Mouse (Mus musculus) spleen, postnatal 10 days (tissue): Measurements from ENCODE around the gene Tmem201.
"Not testable (repeated sequence)": the region's sequence is repeated elsewhere in the genome, so short reads cannot be mapped to it uniquely, and the experiment has no call there.

Experiments used
- DNase-seq, 2 experiments: peaks; one replicate each; pipeline ENCODE4 v3.0.0; 2021 to 2022; ENCODE audit warnings: low spot score in 2 of 2

Gene Tmem201

DNA sequence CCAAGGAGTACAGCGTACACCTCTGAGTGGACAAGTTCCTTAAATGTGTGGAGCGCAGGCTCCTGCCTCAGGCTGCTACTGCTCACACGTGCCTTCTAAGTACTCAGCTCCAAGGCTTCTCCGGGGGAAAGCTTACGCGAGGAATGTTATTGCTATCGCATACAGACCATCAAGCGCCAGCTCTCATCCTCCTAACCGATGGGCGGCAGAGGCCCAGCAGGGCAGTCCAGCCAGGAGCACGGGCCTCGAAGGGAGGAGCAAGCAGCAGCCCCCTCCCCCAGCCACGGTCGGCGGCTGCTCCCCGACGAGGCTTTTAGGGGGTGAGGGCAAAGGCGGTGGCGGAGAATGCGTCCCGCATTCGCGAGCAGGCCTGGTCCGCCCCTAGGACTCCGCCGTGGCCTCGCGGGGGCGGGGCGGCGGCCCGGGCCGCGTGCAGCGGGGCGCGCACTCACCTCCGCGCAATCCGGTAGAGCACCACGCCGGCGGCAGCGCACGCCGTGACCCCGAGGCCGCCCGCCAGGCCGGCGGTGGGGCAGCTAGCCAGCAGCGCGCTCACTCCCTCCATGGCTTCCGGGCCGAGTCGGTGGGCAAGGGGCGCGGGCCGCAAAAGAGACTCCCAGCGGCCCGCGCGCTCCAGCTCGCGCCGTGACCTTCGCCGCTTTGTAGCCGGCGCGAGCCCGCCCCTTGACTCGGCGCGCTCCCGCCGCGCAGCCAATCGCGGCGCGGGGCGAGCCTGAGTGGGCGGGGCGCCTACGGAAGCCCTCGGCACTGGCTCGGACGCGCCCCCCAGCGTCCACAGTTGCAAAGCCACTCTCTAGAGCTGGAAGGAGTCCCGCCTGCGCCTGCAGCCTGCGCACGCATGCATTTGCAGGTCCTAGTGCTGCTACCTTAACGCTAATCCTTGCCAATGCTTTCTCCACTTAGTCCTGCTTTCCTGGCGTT lies at the start of gene Tmem201:
Tmem201 (minus strand) TSS at position 662 of the 942 bp plus-strand sequence.
- DNase-seq = peak; percentile 90 to 97

DNA sequence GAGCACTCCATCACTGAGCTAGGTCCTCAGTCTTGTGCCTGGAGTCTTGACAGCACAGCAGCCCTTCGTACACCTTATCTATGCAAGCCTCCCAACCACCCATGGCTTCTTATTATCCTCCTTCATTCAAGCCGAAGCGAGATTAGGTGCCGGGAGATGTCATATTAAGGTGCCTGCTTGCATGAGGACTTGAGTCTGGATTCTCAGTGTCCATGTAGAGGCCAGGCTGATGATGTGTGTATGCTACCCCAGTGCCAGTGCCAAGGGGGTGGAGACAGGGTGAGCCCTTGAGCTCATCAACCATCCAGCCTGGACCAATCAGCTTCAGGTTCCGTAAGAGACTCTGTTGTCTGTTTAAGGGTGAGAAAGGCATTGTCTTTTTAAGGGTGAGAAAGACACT lies 47.1 kb upstream of the Tmem201 start:
- DNase-seq = no peak

DNA sequence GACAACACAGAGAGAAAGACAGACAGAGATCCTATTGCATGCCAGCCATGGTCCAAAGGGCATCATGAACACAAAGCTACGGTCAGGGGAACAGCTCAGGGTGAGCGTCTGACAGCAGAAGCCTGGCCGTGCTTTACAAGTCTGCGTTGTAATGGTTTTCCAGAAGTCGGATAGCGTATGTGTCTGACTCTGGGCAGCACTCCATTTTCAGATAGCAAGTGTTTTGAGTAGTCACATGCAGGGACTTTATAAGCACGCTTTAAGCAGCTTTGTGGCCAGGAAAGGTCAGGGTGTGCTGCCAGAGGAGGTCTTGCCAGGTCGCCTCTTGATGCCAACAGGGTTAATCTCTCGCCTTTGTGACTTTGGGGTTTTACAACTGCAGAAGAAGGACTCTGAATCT lies 46.5 kb upstream of the Tmem201 start:
- no peak for DNase-seq

DNA sequence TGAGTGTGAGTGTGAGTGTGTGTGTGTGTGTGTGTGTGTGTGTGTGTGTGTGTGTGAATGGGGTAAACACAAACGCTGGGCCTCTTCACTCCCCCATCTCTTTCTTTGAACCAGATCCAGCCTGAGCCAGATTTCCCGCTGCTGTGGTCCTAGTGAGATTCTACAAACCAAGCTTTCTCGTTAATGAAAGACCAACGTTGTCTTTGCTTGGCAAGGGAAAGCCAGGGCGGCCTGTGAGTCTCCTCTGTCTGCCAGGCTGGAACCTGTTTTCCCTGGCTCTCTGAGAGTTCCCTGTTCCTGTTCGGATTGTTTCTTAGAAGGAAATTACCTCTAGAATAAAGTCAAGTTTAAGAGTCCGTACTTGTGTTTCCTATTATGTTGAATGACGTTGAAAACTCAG lies 45.1 kb upstream of the Tmem201 start:
- DNase-seq = no peak

DNA sequence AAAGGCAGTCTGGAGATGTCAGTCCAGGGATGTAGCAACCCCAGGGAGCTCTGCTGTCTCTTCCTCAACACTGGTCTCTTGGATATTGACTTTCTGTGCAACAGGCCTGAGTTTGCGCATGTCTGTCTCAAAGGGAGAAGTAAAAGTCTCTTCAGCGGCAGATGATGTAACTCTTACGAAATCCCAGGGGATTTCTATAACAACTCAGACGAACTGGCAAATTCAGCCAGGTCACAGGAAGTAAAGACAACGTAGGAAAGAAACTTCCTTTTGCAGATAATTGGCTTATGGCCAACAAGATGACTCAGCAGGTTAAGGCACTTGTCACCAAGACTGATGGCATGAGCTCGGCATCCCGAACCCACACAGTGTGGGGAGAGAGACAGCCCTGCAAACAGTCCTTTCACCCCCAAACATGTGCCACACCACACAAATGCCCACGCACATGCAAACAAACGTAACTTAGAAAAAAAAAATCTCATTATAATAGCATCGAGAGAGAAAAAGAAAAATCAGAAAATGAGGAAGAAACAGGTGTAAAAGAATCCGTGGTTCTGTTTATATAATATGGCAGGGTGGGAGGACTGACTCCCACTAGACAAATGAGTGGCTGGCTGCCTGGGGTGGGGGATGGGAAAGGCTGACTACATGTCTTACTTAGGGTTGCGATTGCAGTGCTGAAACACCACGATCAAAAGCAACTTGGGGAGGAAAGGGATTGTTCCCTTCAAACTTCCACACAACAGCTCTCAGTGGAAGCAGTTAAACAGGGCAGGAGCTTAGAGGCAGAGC lies 42.9 kb upstream of the Tmem201 start:
- peak; percentile 25 to 35 for DNase-seq

DNA sequence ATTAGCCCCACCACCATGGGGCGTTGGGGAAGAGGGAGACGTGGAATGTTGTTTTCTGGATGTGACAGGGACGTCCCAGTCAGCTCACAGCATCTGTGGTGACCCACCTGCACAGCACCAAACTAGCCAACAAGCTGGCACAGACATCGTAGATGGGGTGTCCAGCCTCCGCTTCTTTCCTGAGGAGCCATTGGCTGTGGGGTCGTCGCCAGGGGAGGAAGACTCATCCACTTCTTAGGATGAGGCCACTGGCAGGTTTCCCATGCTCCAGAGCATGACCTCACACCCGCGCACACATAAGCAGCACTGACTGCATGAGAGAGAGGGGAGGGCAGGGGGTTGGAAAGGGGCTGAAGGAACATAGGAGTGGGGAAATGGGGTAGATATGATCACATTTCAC lies 42.1 kb upstream of the Tmem201 start:
- no peak for DNase-seq

DNA sequence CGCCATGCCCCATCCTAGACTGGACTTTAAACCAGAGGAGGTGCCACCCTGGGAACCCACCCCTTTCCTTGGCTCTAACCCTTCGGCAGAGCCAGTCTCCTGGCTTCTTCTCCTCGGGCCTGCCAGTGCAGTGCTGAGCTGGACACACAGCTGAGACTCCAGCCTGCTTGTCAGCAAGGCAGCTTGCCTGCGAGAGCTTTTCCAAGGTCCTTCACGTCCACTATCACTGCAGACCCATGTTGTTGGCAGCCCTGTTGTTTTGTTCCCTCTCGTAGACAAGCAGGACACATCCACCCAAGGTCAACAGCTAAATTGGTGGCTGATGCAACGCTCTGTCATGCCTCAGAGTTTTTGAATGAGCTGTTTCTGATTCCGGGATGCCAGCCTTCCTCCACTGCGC lies 39.3 kb upstream of the Tmem201 start:
- DNase-seq = no peak

DNA sequence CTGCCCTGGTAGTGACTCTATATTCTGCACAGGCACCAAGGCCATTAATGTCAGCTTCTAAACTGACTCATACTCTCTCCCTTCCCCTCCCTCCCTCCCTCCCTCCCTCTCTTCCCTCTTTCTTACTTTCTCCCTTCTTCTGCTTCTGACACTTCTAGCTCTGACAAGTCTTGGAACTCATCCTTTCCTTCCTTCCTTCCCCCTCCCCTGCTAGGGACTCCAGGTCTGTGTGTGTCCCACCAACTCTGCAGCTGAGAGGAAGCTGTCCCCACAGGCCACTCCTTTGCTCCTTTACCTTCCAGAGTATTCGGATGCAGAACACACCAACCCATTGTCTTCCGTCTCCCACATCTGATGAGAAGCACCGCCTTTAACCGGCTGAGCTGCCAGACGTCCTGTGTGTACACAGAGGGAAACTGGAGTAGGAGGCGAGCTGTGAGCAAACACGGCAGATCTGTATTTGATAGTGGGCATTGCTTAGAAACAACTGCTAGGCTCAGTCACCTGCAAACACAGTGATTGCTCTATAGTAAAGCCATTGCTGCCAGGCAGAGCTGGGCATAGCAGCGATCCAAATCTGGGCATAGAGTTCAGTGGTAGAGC lies 38.0 kb upstream of the Tmem201 start:
- no peak for DNase-seq

DNA sequence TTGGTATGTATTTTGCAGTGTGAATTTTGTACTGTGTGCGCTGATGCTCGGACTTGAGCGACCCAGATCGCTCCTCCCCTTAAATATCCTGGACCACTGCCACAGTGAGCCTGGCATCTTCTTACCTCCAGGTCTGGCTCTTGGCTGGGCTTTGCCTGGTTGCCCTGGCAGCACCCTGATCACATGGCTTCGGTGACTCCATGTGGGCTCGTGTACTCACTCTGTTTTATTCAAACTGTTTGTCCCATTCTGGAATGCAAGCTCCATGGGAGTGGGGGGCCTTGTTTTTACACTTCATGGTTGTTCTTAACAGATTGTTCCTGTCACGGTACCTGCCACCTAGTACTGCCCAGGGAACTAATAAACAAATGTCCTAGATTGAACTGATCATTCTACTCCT lies 37.5 kb upstream of the Tmem201 start:
- no peak for DNase-seq

DNA sequence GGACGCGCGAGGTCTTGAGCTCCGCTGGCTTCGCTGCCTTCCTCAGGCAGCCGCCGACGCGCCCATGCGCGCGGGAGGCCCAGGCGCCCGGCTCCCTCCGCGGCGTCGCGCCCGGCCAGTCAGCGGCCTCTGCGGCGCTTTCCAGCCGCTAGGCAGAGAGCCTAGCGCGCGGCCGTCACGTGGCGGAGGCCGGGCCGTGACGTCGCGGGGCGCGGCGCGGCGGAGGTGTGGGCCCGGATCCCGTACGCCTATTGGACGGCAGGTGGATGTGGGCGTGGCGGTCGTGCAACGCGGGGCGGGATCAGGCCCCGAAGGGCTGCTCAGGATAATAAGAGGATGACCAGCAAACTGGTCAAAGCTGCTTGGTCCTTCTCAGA lies 36.2 kb upstream of the Tmem201 start, which contains the start of gene Slc25a33:
Slc25a33 (minus strand) TSS at position 184 of the 377 bp plus-strand sequence.
- DNase-seq = peak; percentile 78 to 92

DNA sequence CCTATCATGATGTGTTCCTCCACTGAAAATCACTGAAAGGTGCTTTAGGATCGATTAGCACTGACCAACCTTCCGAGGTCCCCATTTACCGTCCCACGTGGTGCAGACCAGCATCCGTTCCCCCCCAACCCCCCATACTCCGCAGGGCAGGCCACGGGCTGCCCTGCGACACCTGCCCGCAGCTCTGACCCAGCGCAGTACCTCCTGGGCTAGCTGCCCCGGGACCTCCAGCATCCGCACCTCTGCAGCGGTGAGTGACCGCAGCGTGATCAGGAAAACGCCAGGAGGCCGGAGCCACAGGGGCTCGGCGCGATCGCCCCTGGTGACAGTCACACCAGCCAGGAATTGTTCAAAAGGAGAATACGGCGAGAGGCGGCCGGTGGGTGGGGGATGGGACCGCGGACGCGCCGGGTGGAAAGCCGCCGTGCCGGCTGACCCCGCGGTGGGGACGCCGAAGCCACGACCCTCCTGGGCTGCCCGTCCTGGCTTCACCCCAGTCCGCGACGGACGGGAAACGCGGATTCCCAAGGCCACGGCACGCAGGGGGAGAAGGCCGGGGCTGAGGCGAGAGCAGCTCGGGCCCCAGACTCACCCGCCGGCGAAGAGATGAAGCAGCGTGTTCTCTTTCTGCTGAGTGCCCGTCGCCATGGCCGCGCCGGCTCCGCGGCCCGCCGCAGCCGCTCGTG lies 35.7 kb upstream of the Tmem201 start:
- no peak for DNase-seq

DNA sequence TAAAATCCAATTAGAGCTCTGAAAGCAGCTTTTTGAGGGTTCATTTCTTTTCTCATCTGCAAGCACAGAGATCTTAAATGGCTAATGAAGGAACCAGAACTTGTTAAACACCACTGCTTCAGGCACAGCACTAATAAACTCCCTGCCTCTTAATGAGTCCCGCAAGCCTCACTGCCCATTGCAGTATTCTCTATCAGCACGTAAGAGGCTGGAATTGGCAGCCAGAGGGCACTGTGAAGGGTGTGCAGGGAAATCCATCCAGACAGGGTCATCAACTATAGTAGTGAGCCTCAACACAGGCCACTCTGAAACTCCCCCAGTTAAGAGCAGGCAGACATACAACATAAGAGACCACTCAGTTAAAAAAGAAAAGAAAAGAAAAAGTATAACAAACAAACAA lies 34.5 kb upstream of the Tmem201 start:
- DNase-seq = no peak

DNA sequence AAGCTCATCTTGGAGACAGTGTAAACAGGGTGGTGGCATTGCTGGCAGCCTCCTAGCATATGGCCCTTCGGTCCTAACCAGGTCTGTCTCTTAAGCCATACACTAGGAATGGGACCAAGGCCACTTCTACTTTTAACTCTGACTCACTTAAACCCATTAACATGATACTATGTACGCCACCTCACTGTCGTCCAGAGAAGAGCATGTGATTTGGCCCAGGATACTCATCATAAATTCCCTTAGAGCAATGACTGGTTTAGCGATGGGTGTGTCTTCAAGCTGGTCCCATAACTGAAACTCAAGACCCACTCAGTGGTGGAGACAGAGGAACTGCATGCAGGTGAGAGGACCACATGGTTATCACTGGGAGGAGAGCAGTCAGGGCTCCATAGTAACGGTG lies 27.4 kb upstream of the Tmem201 start:
- DNase-seq = no peak

DNA sequence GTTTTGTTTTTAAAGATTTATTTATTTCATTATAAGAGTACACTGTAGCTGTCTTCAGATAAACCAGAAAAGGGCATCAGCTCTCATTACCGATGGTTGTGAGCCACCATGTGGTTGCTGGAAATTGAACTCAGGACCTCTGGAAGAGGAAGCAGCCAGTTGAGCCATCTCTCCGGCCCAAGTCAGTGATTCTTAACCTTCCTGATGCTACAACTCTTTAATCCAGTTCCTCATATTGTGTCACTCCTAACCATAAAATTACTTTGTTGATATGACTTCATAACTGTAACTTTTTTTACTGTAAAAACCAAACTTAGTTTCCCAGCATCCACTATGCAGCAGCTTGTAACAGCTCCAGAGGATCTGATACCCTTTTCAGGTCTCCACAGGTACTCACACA lies 25.5 kb upstream of the Tmem201 start:
- no peak for DNase-seq

DNA sequence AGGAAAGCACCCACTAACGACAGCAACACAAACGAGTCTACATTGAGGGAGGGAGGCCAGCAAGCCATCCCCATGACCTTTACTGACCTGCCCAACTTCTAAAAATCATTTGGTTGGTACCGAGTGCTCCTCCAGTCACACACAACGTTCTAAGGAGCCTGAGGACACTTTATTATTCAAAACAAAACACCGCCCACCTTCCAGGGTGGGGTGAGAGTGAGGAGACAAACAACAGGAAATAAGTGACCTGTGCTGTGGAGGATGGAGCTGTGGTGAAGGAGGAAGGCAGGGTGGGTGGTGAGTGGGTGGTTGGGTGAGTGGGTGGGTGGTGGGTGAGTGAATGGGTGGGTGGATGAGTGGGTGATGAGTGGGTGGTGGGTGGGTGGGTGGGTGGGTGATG lies 21.7 kb upstream of the Tmem201 start:
- no peak for DNase-seq

DNA sequence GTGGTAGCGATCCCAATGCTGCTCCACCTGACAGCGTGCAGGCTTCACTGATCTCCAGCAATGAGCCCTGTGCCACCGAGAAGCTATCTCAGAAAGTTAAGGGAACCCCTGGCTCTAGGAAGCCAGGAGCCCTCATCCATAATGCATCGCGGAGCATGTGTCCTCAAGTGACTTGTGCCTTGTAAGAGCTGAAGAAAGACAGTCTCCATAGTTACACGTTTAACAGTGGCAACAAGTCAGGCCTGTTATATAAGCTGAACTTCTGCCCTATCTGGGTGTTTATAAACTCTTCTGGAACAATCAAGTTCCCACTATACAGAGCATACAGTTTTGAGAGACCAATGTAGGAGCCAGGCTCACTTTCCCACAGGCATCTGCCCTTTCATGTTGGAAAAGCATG lies 20.6 kb upstream of the Tmem201 start:
- DNase-seq = no peak

DNA sequence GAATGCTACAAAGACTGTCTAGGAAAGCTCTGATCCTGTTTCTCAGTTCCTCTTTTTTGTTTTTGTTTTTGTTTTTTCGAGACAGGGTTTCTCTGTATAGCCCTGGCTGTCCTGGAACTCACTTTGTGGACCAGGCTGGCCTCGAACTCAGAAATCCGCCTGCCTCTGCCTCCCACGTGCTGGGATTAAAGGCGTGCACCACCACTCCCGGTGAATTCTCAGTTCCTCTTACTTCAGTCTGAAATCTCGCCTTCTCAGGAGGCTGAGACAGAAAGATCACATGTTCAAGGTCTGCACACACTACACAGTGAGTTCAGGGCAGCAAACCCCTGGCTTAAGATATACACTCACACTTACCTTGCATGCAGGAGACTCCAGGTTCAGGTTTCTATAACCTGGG lies 18.7 kb upstream of the Tmem201 start:
- DNase-seq = not testable (repeated sequence)

DNA sequence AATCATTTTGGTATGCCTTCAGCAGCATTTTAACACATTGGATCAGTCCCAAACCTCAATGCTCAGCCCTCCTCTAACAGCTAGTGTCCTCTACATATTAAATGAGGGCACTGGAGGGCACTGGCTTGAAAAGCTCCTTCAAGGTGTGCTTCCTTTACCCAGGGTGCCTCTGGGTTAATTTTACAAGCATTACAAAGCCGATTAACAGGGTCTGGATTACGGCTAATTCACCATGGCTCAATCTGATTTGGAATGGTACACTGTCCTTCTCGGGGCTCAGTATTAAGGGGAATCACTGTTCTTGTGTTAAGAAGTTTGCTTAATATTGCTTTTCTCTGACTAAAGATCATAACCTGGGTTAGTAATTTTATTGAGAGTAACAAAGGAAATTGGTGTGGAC lies 15.0 kb upstream of the Tmem201 start:
- no peak for DNase-seq

DNA sequence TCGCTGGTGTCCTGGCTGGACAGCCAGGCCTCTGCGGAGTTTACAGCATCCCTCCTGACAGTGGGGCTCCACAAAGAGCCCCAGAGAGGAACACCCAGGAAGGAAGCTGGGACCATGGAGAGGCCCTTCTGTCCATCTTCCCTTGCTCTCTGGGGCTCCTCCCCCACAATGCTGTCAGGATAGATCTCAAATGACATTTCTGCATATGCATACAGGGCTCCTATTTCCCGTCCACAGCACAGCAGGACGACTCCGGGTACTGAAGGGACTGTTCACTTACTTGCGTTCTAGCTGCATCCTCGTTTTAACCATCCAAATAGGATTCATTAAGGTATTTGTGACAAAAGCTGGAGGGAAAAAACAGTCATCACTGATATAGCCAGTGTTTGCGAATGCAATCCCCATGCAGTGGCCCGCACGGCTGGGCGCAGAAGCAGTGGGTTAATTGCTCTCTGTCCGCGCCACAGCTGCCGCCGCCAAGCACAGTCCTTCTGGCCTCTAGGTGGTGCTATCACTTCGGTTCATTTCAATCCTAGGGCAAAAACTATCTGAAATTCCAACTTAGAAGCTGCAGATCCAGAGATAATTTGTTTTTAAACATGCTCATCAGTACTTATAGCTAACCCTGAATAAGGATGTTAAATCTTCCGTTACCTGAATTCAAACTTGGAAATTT lies 14.4 kb upstream of the Tmem201 start:
- peak in 1 of 2 experiments; percentile 58 for DNase-seq

DNA sequence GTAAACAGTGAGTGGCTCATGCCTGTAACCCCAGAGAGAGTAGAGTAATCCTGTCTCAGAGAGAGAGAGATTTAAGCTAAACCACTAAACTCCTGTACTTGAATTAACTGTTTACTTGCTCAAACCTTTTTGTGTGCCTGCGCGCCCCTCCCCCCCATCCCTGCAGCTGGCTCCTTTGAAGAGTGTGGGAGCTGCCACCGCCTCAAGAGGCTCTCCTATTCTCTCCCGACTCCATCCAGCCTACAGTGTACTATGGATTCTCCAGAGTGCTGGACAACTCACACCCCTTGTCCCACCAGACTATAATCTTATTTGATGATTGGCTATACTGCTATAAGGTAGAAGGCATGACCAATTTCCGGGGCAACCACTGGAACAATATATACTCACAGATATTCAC lies 12.8 kb upstream of the Tmem201 start:
- no peak for DNase-seq

DNA sequence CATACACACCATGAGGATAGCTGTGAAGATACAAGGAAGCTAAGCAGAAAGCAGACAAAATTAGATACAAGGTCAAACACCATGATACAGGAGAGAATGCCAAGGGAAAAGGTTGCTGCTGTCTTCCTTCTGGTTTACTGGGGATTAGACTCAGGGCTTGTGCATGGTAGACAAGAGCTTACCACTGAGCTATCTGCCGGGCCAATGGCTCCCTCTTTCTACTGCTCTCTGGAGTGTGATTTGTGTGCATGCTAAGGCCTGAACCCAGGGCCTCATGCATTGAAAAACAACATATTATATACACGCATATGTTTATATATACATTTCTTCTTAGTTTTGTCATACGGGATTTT lies 11.8 kb upstream of the Tmem201 start:
- not testable (repeated sequence) for DNase-seq
